Mouse (Mus musculus): Measurements from ENCODE around the gene Hoxa5. TPM values are rescaled to one million over a fixed set of nuclear protein-coding genes. Genes with fewer than 3 reads are reported as not detected.

Gene Hoxa5
- polyA plus RNA-seq, 1 experiment from 2014 or later: 150 TPM

DNA sequence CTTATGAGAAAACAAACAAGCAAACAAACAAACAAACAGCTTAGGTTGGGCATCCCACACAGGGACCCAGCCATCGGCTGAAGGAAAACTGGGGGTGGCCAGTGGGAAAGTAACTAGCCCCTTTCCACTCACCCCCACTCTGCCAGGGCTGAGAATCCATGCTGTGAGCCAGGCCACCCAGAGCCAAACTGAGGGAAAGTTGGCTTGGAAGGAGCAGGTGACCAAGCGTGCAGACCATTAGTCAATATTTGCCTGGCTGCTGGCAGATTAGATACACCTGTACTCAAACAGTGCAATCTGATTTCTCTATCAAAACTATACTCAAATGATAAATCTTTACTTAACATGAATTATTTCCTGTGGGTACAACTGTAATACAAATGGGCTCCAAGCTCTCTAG, 22.4 kb downstream of the Hoxa5 start:
- Histone ChIP-seq H3K9ac (peak overlapping the region; percentile 97), H3K4me2 (peak overlapping the region; percentile 88), H3K4me1 (replicated peaks) (peaks cover 58% of the 10 kb centered on the region), H3K9me3 (no peaks in the 10 kb centered on the region), H3K4me3 (peak overlapping the region; percentile 70), H3K27me3 (peaks cover 84% of the 10 kb centered on the region), H3K36me3 (no peaks in the 10 kb centered on the region), H3K27ac (peak overlapping the region; percentile 99)
- ATAC-seq (ENCODE audit: low FRiP score): no peak
- 21% methylated on average over 2 of the region's 2 CpGs for WGBS

DNA sequence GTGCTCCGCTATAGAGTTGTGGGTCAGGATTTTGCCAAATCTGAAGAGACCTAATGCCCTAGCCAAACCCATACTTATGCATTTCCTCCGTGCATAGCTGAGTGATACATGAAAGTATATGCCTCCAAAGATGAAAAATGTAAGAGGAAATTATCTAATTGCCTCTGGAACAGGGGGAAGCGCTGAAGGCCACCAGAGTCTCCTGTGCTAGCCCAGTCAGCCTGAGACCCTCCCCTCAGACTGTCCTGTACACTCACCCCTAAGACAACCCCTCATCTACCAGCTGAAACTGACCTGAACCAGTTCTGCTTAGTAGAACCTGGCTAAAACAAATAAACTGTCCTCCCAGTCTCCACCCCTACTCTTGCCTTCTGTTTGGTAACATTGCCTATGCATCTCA, 23.7 kb downstream of the Hoxa5 start:
- Histone ChIP-seq H3K36me3 (no peaks in the 10 kb centered on the region), H3K4me3 (peak overlapping the region; percentile 70), H3K9ac (peak overlapping the region; percentile 97), H3K27ac (peak overlapping the region; percentile 99), H3K27me3 (peaks cover 71% of the 10 kb centered on the region), H3K4me1 (replicated peaks) (peaks cover 52% of the 10 kb centered on the region), H3K9me3 (no peaks in the 10 kb centered on the region), H3K4me2 (peak overlapping the region; percentile 88)
- ATAC-seq (ENCODE audit: low FRiP score): no peak
- 5% methylated on average over 3 of the region's 3 CpGs for WGBS

DNA sequence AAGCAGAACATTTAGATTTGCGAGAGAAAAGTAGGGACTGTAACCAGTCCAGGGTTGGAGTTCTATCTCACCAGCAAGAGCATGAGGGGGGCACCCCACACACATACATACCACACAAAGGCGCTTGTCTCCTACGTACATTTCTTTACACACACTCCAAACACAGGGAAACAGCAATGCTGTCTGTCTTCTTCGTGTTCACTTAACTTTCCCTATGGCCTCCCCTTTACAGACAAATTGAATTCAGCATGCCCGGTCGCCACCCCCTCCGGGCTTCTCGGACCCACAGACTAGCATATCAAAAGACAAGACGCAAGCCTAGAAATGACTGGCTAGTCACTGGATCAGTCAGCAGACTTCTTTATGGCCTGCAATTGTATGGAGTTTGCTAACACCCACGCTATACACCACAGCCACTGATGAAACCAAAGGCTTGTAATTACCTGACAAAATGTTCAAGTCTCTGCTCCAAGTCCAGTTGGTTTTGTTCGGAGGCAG, 24.1 kb downstream of the Hoxa5 start:
- under 1% methylated on average over 11 of the region's 11 CpGs for WGBS
- ATAC-seq (ENCODE audit: low FRiP score): no peak
- H3K9me3 ChIP-seq: no peaks in the 10 kb centered on the region
- peak overlapping the region; percentile 97 for H3K9ac ChIP-seq
- H3K36me3 ChIP-seq: no peaks in the 10 kb centered on the region
- peaks cover 48% of the 10 kb centered on the region for H3K4me1 ChIP-seq (replicated peaks)
- peak overlapping the region; percentile 70 for H3K4me3 ChIP-seq
- peaks cover 66% of the 10 kb centered on the region for H3K27me3 ChIP-seq
- peak overlapping the region; percentile 99 for H3K27ac ChIP-seq
- peak overlapping the region; percentile 88 for H3K4me2 ChIP-seq

GRCm38 (mm10) chr6:52179690-52180089, 24.7 kb downstream of the Hoxa5 start:
- 2% methylated on average over 10 of the region's 10 CpGs for WGBS
- H3K4me3 ChIP-seq: peak overlapping the region; percentile 70
- H3K9ac ChIP-seq: peak overlapping the region; percentile 97
- no peak for ATAC-seq (ENCODE audit: low FRiP score)
- H3K4me1 ChIP-seq (replicated peaks): peaks cover 43% of the 10 kb centered on the region
- no peaks in the 10 kb centered on the region for H3K36me3 ChIP-seq
- H3K4me2 ChIP-seq: peak overlapping the region; percentile 88
- H3K27me3 ChIP-seq: peaks cover 61% of the 10 kb centered on the region
- H3K9me3 ChIP-seq: no peaks in the 10 kb centered on the region
- peak overlapping the region; percentile 99 for H3K27ac ChIP-seq

- ATAC-seq (ENCODE audit: low FRiP score): 0 out of 2 replicates have a peak, but pooled peaks have one; percentile 5
- Histone ChIP-seq H3K9ac (peak overlapping the region; percentile 97), H3K4me3 (peak overlapping the region; percentile 70), H3K9me3 (no peaks in the 10 kb centered on the region), H3K4me1 (replicated peaks) (peaks cover 37% of the 10 kb centered on the region), H3K4me2 (peak overlapping the region; percentile 88), H3K36me3 (no peaks in the 10 kb centered on the region), H3K27ac (peak overlapping the region; percentile 99), H3K27me3 (peaks cover 55% of the 10 kb centered on the region)
- WGBS: 1% methylated on average over 4 of the region's 4 CpGs
Measured at GRCm38 (mm10) chr6:52178918-52179665, 25.3 kb downstream of the Hoxa5 start.

DNA sequence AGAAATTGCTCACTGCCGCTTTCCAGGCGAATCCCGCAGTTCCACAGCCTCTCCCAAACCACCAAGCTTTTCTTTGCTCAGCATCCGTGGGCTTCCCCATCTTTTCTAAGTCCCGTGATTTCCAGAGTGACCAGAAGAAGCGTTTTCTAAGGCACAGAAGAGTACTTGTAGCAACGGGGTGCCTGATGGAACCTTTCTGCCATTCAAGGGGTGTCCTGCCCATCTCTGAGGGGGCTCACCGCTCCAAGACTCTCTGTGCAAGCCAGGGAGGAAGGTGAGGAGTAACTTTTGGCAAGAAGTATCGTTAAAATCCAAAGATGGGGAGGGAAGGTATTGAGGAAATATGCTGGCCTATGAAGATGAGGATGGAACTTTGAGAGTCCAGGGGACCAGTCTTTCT, 26.6 kb downstream of the Hoxa5 start:
- peak overlapping the region; percentile 99 for H3K27ac ChIP-seq
- H3K9me3 ChIP-seq: no peaks in the 10 kb centered on the region
- WGBS: 2% methylated on average over 9 of the region's 9 CpGs
- ATAC-seq (ENCODE audit: low FRiP score): no peak
- H3K9ac ChIP-seq: peak overlapping the region; percentile 97
- peak overlapping the region; percentile 70 for H3K4me3 ChIP-seq
- H3K4me2 ChIP-seq: peak overlapping the region; percentile 88
- H3K4me1 ChIP-seq (replicated peaks): peaks cover 32% of the 10 kb centered on the region
- H3K36me3 ChIP-seq: no peaks in the 10 kb centered on the region
- peaks cover 53% of the 10 kb centered on the region for H3K27me3 ChIP-seq

GRCm38 (mm10) chr6:52177061-52177735, 27.2 kb downstream of the Hoxa5 start, which contains the start of gene 5730596B20Rik:
TSS of gene 5730596B20Rik (plus strand) at chr6:52177498.
- Histone ChIP-seq H3K9ac (peak within 1 kb of the TSS; percentile 97), H3K4me1 (replicated peaks) (peaks cover 34% of the 10 kb centered on the region), H3K27me3 (peaks cover 52% of the 10 kb centered on the region), H3K27ac (peak within 1 kb of the TSS; percentile 99), H3K9me3 (no peaks in the 10 kb centered on the region), H3K4me3 (peak within 1 kb of the TSS; percentile 70), H3K36me3 (no peaks in the 10 kb centered on the region), H3K4me2 (peak within 1 kb of the TSS; percentile 88)
- WGBS: under 1% methylated on average over 36 of the region's 36 CpGs
- ATAC-seq (ENCODE audit: low FRiP score): no peak

GRCm38 (mm10) chr6:52176391-52176790, 28.0 kb downstream of the Hoxa5 start:
- under 1% methylated on average over 6 of the region's 6 CpGs for WGBS
- peak overlapping the region; percentile 70 for H3K4me3 ChIP-seq
- H3K9me3 ChIP-seq: no peaks in the 10 kb centered on the region
- H3K27me3 ChIP-seq: peaks cover 48% of the 10 kb centered on the region
- peak overlapping the region; percentile 88 for H3K4me2 ChIP-seq
- ATAC-seq (ENCODE audit: low FRiP score): no peak
- peak overlapping the region; percentile 97 for H3K9ac ChIP-seq
- peaks cover 34% of the 10 kb centered on the region for H3K4me1 ChIP-seq (replicated peaks)
- no peaks in the 10 kb centered on the region for H3K36me3 ChIP-seq
- H3K27ac ChIP-seq: peak overlapping the region; percentile 99

- H3K36me3 ChIP-seq: no peaks in the 10 kb centered on the region; the same call in 1 of the 2 replicates
- no peaks in the 10 kb centered on the region for H3K9me3 ChIP-seq
- peak overlapping the region; percentile 99 for H3K27ac ChIP-seq
- H3K4me3 ChIP-seq: peak overlapping the region; percentile 70
- ATAC-seq (ENCODE audit: low FRiP score): peak; percentile 62
- peaks cover 34% of the 10 kb centered on the region for H3K4me1 ChIP-seq (replicated peaks)
- H3K4me2 ChIP-seq: peak overlapping the region; percentile 88
- WGBS: under 1% methylated on average over 19 of the region's 35 CpGs
- H3K9ac ChIP-seq: peak overlapping the region; percentile 97
- H3K27me3 ChIP-seq: peaks cover 48% of the 10 kb centered on the region
Measured at GRCm38 (mm10) chr6:52175864-52176263, 28.5 kb downstream of the Hoxa5 start.

DNA sequence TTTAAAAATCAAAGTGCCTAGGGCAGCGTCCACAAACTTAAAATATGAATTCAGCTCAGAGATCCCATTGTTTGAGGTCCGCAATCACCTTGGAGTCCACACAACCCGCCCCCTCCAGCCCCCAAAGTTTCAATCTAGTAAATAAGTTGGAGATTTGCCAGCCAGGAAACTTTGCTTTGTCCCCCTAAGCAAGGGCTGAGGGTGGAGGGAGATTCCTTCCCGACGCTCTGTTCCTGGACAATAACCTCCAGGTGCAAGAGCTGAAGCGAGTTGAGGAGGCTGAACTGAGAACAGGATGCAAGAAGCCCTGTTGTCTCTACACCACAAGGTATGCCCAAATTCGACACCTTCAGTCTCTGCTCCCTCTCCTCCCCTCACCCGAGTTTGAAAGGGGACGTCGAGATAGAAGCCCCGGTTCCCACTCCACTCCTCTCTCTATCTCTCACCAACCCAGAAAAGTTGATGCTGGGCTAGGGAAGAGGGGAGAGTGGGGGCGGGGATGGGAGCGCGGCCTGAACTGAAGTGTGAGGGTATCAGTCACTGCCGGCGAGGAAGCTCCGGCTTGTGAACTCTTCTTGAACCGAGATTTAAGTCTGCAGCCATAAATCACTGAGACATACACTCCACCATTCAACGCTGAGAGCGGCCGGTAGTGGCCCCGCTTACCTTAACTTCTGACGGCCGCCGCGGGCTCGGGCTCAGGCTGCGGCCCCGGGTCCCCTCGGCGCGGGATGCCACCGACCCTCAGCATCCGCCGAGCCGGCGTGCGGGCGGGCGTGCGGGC, 29.2 kb downstream of the Hoxa5 start:
- Histone ChIP-seq H3K27me3 (peaks cover 47% of the 10 kb centered on the region), H3K9me3 (no peaks in the 10 kb centered on the region), H3K4me1 (replicated peaks) (peaks cover 34% of the 10 kb centered on the region), H3K4me2 (peak overlapping the region; percentile 88), H3K36me3 (no peaks in the 10 kb centered on the region; the same call in 1 of the 2 replicates), H3K9ac (peak overlapping the region; percentile 97), H3K27ac (peak overlapping the region; percentile 99), H3K4me3 (peak overlapping the region; percentile 70)
- under 1% methylated on average over 30 of the region's 41 CpGs for WGBS
- ATAC-seq (ENCODE audit: low FRiP score): no peak

DNA sequence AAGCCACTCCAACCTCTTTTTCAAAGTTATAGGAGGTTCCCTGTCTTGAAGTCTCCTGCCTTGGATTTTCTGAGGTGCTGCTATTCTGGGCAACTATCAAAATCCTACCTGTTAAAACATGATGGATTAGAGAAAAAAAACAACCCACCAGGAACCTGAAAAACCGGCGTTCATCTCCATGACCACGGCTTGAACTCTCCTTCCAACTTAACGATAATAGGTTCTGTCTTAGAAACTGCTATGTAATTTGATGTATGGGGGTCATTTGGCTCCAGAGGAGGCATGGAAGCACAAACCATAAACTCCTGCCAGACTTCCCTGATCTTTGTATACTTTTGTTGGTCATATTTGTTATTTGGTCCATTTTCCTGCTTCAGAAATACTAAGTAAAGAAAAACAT, 30.7 kb downstream of the Hoxa5 start:
- no peak for ATAC-seq (ENCODE audit: low FRiP score)
- Histone ChIP-seq H3K9ac (peak overlapping the region; percentile 100), H3K27me3 (peaks cover 38% of the 10 kb centered on the region), H3K9me3 (no peaks in the 10 kb centered on the region), H3K27ac (peak overlapping the region; percentile 100), H3K4me3 (peak overlapping the region; percentile 70), H3K4me1 (replicated peaks) (peaks cover 42% of the 10 kb centered on the region), H3K4me2 (peak overlapping the region; percentile 88), H3K36me3 (peaks cover 3% of the 10 kb centered on the region; the same call in 1 of the 2 replicates)
- 7% methylated on average over 4 of the region's 4 CpGs for WGBS
